Mouse (Mus musculus) megakaryocyte-erythroid progenitor cell, adult 5-6 weeks (primary cell): ENCODE results near the gene Ubash3a. TPM values are rescaled to one million over a fixed set of nuclear protein-coding genes. Genes with fewer than 3 reads are reported as not detected.
A peak's percentile ranks its signal among the peaks of the same experiment; 100 is the strongest.
"Not testable (repeated sequence)": the region's sequence is repeated elsewhere in the genome, so short reads cannot be mapped to it uniquely, and the experiment has no call there.

ENCODE experiments used
- ATAC-seq: replicated peaks from 2 replicates; pipeline ENCODE4 v1.8.0; 2016; ENCODE audit warnings: mild to moderate bottlenecking, inconsistent platforms; ENCODE audit not compliant: severe bottlenecking, poor library complexity, low FRiP score, low TSS enrichment
- total RNA-seq, 2 experiments: library from RNA; stranded (forward) in 1 of 2; stranded (reverse) in 1 of 2; fragments of 200-1000, 215-1000 nt in 1 of 2; fragments of >200 nt in 1 of 2; fragmentation: Nextera tagmentation in 1 of 2; gene quantifications; 2 replicates each; pipeline ENCODE4 v1.2.3; 2014 to 2017

The Ubash3a gene
- total RNA-seq, 2 experiments from 2014 or later, result 42.5 to 45.9 TPM

DNA sequence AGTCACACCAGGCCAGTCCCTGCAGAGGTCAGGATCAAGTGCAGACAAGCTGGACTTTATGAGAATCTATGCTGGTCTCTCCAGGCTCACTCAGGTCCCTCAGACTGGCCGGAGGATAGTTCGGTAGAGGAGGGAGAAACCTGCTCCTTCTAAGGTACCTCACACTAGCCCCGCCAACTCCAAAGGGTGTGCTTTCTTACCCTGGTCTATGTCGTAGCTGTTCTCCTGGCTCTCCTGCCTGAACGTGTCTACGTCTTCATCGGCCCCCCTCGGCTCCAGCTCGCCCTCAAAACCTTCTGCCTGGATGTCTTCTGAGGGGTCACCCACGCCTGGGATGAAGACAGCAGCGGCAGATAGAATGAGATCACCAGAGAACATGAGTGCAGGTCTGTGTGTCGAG lies 50.2 kb downstream of the Ubash3a start:
- ATAC-seq, result no peak

DNA sequence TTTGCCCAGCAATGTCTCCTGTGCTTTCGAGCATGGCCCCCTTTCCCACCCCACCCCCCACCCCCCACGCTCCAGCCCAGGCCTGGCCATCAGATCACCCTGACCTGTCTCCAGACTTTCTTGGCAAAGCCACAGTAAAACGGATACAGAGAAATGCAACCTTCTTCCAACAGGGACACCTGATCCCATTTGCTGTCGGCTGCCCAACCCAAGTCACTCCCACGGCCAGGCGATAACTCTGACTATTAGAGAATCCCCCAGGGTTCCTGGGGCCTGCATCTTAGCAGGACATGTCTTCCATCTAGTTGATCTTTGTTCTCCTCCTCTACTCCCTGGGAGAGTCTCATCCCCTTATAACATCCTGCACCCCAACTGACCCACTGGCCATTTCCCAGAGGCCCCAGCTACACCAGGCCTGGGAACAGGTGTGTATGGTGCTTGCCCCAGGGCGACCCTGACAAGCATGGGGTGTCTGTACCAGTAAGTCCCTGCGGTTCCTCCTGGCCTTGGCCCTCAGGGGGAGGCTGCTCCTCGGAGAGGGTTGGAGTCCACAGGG lies 50.7 kb downstream of the Ubash3a start:
- ATAC-seq, result no peak

DNA sequence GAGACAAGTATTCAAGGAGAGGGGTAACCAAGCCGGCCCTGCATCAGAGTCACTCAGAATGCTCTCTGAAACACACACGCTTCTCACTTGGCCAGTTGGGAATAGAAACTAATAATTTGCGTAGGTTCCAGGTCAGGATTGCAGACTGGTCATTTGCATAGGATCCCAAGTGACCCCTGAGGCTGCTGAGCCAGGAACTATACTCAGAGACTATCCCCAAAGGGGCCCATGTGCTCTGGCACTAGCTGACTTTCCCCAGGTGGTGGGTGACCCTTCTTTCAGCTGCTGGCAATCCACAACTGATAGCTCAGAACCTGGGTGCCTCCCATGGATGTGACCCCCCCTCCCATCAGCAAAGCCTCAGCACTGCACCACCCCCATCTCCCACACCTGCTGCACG lies 51.5 kb downstream of the Ubash3a start:
- ATAC-seq, result no peak

DNA sequence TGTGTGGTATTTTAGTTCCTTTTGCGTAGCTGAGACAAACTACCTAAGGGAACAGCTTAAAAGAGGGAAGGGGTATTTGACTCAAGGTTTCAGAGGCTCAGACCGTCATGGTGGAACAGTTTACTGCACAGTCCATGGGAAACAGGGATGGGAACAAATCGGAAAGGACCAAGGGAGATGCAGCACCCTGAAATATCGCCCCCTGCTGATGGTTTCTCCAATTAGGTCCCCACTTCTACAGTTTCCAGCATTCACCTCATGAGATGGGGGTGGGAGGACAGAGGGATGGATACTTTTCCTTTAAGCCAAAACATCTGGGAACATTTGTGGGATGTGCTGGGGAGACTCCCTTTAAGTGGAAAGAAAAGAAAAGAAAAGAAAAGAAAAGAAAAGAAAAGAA lies 52.2 kb downstream of the Ubash3a start:
- no peak for ATAC-seq

DNA sequence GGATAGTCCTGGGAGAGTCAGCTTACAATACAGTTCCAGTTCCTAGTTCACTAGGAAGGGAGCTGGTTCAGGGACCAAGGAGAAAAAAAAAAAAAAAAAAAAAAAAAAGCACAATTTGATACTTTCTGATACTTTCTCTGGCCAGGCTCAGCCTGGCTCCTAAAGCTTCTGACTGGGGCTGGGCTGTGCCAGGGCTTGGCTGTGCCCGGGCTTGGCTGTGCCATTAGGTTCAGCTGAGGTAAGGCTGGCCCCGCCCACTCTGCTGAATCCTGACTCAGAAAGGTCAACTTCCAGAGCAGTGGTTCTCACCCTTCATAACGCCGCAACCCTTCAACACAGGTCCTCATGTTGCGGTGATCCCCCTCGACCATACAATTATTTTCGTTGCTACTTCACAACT lies 52.8 kb downstream of the Ubash3a start:
- no peak for ATAC-seq

DNA sequence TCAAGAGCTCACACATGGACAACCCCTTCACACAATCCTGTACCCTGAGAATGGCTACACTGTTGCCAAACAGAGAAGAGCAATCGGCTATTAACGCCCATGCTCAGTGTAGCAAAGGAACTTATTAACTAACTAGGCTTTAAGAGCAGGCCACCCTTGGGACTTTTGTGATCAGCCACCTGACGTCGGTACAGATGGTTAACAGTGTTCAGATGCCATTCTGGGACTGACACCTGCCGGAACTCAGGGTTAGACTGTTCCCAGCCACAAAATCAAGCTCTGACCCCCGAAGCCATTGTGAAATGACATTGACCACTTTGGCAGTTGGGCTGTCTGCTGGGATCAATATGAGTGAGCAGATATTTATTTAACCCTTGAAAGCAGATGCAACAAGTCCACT lies 53.7 kb downstream of the Ubash3a start:
- ATAC-seq, result no peak

DNA sequence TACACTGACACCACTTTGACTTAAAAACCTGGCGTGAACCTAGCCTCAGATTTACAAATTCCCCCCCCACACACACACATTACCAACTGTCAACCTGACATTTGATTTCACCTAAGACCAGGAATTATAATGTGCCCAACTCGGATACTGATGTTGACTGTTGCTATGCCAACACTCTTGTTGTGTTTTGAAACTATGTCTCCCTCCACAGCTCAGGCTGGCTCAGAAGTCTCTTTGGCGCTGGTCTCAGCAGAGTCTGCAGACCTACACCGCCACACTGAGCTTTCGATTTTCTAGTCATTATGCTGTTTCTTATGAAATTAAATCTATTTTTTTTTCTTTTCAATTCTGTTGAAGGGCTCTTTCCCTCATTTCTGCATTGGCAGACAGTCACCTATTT lies 55.0 kb downstream of the Ubash3a start:
- no peak for ATAC-seq

DNA sequence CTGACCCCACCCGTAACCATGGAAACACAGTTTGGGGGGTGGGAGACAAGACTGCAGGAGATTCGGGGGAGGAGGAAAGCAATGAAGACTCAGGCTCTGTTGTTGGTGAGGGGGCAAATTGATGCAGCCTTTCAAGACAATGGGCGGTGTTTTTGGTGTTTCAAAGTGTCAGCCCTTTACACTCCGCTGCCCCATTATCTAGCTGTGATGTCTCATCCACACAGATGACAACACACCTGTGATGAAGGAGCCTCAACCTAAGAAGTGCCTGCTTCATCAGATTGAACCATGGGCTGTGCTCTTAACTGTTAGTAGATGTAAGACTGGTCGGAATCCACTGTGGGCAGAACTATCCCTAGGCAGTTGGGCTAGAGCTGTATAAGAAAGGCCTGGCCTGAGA lies 56.1 kb downstream of the Ubash3a start:
- ATAC-seq, result no peak

DNA sequence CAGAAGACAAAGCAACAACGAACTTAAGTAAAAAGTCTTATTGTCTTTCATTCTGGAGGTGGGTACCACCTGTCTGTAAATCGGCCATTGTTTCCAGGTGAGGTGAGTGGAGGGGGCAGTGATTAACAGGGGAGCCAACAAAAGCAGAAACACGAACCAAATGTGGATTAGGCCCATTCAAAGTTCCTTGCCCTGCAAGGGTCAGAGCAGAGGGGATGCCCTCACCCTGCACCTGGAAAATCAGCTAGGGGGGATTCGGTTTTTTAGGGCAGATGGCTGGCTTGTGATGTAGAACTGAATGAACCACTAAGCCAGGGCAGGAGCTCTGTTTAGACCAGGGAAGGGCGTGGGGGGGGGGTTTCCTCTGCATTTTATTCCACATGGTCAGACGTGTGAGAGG lies 56.7 kb downstream of the Ubash3a start:
- ATAC-seq, result no peak

DNA sequence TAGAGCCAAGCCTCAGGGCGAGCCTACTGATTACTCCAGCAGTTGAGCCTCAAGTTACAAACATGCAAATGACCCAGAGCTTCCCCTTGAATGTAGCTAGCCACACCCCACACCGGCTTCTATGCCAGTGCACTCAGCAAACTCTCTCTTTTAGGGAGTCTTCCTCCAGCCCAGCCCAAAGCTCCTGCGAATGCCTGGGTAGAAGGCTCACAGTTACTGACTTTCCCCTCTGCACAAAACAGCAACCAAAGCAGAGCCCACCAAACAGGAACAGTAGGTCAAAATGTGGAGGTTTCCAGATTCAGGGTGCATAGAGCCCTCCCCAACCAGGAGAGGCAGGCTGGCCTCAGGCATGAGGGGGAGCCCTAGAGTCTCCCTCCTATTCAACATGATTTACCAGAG lies 57.5 kb downstream of the Ubash3a start:
- ATAC-seq, result peak; percentile 66

DNA sequence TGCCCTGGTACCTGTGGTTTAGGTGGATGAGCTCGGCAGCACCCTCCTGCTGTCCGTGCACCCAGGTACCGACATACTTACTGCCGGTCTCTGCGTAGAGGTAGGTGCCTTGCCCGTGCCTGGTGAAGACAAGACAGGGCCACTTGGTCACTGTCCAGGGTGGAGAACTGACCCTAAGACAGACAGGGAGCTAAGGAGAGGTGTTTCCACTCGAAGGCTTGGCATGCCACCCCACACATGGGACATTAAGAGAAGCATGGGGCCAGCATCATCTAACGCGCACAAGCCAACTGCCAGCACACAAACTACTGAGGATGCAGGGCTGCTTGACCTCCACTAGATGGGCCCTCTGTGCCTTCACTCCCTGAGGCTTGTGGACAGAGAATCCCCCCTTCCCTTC lies 58.2 kb downstream of the Ubash3a start:
- no peak for ATAC-seq

DNA sequence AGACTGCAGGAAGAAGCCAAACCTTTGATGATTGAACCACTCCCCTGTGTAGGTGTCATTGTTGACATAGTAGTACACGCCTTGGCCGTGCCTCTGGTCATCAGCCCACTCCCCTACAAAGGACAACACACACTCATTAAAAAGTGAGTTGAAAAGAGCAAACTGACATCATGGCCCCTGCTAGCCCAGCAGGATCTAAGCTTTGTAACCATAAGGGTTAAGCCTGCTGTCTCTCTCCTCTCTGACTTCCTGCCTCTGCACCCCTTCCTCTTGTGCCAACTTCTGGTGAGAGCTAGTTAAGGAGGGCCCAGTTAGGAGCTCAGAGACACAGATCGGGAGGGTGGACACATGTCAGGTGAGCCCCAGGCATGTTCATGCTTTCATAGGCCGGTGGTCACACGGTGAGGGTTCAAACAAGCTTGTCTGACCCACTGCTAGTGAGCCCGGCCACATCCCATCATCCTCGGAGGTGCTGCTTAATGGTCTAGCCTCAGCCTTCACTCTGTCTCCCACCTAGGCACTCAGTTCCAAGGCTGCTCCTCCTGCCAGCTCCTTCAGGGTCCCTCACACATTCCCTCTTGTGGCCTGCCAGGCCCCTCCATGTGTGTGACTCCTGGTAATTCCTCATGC lies 58.8 kb downstream of the Ubash3a start:
- no peak for ATAC-seq

DNA sequence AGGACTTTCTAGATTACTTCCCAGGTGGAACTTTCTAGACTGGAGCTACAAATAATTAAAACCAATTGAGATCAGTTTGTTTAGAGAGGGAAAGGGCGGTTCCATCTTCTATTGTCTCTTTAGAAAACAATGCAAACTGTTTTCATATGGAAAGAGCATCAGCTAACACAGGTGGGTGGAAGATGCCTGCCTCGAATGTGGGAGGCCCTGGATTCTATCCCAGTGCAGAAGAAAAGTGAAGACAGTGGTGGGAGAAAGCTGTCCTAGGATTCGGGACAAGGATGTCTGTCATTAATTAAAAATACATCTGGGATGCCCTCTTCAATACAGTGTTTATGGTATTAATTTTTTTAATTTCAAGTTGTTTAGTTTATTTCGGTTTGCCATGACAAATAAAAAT lies 59.5 kb downstream of the Ubash3a start:
- ATAC-seq, result no peak

DNA sequence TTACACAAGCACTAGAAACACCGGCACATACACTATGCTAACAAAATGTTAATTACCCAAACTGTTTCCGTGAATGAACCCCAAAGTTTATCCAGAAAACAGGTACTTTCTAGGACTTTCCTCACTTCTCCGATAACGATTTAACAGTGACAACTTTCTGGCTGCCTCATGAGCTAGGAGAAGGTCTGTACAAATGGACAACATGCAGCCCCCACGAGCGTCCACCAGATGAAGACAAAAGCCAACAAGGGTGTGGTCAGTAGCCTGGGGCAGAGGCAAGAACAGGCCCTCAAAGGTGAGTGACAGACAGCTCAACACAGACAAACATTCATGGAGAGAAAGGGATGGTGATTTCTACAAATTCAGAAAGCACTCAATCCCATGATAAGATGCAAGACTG lies 59.9 kb downstream of the Ubash3a start:
- ATAC-seq, result no peak

DNA sequence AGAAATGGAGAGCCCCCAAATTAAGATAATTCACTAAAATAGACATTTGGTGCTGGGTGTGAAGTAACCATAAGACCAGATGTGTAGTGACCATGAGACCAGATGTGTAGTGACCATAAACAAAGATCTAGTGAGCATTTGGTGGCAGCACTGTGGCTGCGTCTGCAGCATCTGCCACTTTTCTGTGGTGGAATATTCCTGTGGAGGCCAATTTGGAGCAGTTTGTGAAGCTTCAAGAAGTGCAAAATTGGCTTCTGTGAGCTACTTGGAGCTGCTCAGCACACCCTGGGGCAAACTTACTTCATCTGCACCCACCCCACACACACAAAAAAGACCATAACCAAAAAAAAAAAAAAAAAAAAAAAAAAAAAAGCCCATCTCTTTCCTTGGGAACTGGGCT lies 60.3 kb downstream of the Ubash3a start:
- ATAC-seq, result no peak

DNA sequence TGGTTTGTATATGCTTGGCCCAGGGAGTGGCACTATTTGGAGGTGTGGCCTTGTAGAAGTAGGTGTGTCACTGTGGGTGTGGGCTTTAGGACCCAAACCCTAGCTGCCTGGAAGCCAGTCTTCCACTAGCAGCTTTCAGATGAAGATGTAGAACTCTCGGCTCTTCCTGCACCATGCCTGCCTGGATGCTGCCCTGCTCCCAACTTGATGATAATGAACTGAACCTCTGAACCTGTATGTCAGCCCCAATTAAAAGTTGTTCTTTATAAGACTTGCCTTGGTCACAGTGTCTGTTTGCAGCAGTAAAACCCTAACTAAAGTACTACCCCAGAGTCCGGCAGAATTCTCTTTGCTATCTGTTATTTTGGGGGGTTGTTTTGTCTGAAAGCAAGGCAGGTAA lies 62.1 kb downstream of the Ubash3a start:
- ATAC-seq, result no peak

DNA sequence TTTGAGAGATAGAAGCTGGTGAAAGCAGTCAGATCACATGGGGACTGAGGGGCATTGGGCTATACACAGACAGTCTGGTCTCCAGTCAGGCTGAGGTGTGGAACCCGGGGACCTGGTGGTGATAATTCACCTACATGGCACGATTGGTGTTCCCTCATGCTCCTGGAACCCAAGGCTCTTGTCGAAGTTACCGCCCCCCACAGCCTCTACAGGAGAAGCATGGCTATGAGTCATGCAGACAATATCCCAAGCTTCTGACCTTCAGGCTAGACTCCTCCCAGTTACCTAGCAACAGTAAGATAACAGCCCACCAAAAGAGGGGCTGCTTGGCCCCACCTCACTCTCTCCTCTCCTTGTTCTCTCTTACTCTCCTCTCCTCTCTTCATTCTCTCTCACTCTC lies 62.6 kb downstream of the Ubash3a start:
- no peak for ATAC-seq

DNA sequence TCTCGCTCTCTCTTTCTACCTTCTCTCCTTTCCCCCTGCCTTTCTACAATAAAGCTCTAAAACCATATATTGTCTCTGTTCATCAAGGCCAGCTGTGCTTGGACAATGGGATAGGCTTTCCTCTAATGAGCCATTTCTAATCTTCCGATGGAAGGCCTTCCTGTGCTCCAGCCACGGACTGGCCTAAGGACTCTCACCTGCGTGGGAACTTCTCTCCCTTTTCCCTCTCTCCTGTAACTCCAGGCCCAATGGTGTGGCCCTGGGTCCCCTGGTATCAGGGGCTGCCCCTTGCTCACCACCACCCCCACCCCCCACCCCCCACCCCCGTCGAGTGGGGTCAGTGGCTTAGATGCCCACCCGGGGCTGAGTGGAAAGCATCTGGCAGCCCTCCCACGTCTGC lies 63.1 kb downstream of the Ubash3a start:
- not testable (repeated sequence) for ATAC-seq

DNA sequence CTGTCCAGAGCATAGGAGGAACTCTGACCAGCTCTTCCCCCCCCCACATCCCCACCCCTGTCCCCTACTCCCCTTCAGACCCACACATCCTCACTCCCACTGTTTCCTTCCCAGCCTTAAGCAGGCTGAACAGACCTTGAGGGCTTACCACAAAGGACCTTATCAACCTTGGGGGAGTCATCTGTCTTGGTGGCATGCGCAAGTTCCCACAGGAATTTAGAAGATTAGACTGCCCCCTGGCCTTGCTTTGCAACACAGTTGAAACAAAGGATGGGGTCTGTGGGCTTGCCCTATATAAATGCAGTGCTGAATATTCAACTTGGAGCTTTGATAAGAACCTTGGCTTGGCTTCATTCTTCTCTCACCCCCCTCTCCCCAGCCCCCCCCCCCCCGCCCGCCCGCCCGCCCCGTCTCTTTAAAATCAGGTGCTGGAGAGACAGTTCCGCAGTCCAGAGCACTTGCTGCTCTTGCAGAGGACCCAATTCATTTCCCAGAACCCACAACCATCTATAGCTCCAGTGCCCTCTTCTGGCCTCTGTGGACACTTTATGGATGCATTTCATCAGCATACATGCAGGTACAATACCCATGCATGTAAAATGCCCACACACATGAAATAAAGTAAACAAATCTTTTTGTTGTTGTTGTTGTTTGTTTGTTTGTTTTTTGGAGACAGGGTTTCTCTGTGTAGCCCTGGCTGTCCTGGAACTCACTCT lies 63.6 kb downstream of the Ubash3a start:
- ATAC-seq, result no peak

DNA sequence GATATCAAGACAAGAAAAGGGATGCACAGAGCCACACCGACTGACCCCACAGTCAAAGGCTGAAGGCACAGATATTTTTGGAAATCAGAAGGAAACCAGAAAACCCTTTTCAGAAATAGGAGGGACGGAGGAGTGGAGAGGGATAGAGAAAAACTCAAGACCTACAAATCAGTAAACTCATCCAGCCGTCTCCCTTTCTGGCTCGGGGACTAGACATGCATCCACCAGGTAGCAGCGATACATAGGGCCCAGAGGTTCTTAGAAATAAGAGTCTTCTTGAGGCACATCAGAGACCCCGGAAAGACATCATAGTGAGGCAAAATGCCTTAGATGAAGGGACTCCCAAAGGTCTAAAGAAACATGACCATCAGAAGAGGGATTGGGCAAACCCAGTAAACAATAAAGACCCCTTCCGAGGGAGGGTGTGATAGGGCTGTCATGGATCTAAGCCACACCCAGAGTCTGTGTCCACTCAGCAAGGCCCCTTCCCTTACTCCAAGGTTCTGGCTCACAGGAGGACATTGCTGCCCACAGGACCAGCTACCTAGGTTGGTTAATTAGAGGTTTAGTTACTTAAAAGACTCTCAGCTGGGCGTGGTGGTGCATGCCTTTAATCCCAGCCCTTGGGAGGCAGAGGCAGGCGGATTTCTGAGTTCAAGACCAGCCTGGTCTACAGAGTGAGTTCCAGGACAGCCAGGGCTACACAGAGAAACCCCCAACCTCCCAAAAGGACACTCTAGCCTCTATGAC lies 64.9 kb downstream of the Ubash3a start:
- no peak for ATAC-seq

DNA sequence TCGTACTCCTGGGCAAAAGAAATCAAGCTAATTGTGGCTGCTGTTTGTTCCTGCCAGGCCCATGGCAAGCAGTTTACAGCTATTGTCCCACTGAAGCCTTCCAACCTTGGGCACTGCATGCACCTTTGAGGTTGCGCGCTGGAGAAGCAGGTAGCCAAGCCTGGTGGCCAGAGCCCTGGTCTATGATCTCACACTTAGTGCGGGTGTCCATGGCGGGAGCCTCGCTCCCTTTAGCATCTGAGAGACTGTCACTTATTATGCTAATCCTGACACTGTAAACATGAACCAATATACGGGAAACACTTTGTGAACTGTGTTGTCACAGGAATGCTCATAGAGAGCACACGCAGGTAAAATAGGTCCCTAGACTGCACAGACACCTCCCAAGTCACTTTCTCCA lies 66.0 kb downstream of the Ubash3a start:
- no peak for ATAC-seq
